Mouse (Mus musculus): ENCODE measurements around the gene Ifnar2.

DNA sequence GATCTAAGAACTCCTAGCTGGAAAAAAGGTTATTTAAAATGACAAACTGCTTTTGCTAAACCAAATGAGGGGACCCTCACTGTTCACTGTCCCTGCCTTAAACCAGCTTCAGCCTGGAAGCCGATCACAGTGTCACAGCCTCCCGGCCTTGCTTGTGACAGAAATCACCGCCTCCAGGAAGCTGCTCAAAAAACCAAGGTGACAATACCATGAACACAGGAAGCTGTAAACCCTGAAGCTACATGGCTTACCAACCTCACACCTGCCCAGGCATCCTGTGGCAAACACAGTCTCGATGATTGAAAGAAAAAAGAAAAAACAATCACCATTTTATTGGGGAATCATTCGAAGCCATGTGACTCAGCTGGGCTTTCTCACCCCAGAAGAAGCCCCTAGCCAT is 73.0 kb downstream of the Ifnar2 start:
- no peak for TF ChIP-seq CTCF (IDR thresholded peaks at IDR 0.05; ENCODE audit: low read depth)
- TF ChIP-seq EP300 (IDR thresholded peaks at IDR 0.05; ENCODE audit: low read depth), result no peak
